Mouse (Mus musculus): ENCODE measurements around the gene Snupn. TPM values are rescaled to one million over a fixed set of nuclear protein-coding genes. Genes with fewer than 3 reads are reported as not detected.

Snupn gene
- polyA plus RNA-seq, 1 experiment from 2014 or later: 29.5 TPM

DNA sequence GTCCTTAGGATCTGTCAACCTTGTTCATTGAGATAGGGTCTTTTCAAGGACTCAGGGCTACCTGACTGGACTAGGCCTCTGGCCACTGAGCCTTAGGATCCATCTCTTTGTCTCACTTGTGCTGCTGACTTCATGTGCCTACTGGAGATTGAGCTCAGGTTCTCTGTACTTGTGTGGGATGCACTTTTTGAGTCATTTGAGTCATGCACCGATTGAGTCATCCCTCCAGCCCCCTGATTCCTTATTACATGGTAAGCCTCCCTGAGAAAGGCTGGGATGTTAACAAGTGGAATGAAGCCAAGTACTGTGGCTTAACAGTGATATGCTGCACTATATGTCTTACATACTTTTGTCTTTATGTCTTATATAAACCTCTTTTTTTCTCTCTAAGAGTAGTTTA is 81.1 kb downstream of the Snupn start:
- Histone ChIP-seq H3K27me3 (no peaks in the 10 kb centered on the region), H3K4me2 (replicated peaks) (no peak overlapping the region), H3K9me3 (no peaks in the 10 kb centered on the region), H3K36me3 (peaks cover 53% of the 10 kb centered on the region), H3K9ac (replicated peaks) (no peak overlapping the region), H3K4me1 (no peaks in the 10 kb centered on the region), H3K4me3 (no peak overlapping the region), H3K27ac (replicated peaks) (no peak overlapping the region)
- WGBS: 97% methylated on average over 1 of the region's 1 CpGs
- no peak for ATAC-seq (replicated peaks)

Other genes with a start within 250 kb of the Snupn start
- 32.4 and 38.4 TPM in 2 replicates for gene Lingo1, start 154.4 kb upstream of the Snupn start, polyA plus RNA-seq (2015; fragmentation: Nextera tagmentation; extraction: Ambion mirVana)
- gene Odf3l1, start 86.2 kb upstream of the Snupn start, polyA plus RNA-seq (2015; fragmentation: Nextera tagmentation; extraction: Ambion mirVana): not detected in 2 replicates
- gene Cspg4, start 85.8 kb upstream of the Snupn start, polyA plus RNA-seq (2015; fragmentation: Nextera tagmentation; extraction: Ambion mirVana): 5.1 and 6.0 TPM in 2 replicates
- gene Snx33, start 22.5 kb upstream of the Snupn start, polyA plus RNA-seq (2015; fragmentation: Nextera tagmentation; extraction: Ambion mirVana): 2.5 and 3.2 TPM in 2 replicates
- gene Imp3, start 13.4 kb upstream of the Snupn start, polyA plus RNA-seq (2015; fragmentation: Nextera tagmentation; extraction: Ambion mirVana): 79.2 and 85.0 TPM in 2 replicates
- 27.5 and 29.0 TPM in 2 replicates for gene Ptpn9, start 44.0 kb downstream of the Snupn start, polyA plus RNA-seq (2015; fragmentation: Nextera tagmentation; extraction: Ambion mirVana)
- 27.6 and 28.0 TPM in 2 replicates for gene Sin3a, start 121.2 kb downstream of the Snupn start, polyA plus RNA-seq (2015; fragmentation: Nextera tagmentation; extraction: Ambion mirVana)
- gene Man2c1, start 179.8 kb downstream of the Snupn start, polyA plus RNA-seq (2015; fragmentation: Nextera tagmentation; extraction: Ambion mirVana): 72.4 and 74.3 TPM in 2 replicates
- 7.8 and 8.8 TPM in 2 replicates for gene Neil1, start 197.4 kb downstream of the Snupn start, polyA plus RNA-seq (2015; fragmentation: Nextera tagmentation; extraction: Ambion mirVana)
- gene Commd4, start 207.5 kb downstream of the Snupn start, polyA plus RNA-seq (2015; fragmentation: Nextera tagmentation; extraction: Ambion mirVana): 171 and 182 TPM in 2 replicates